Comparison of ENCODE assay signal across 8 mouse cellular contexts in the genomic region with DNA sequence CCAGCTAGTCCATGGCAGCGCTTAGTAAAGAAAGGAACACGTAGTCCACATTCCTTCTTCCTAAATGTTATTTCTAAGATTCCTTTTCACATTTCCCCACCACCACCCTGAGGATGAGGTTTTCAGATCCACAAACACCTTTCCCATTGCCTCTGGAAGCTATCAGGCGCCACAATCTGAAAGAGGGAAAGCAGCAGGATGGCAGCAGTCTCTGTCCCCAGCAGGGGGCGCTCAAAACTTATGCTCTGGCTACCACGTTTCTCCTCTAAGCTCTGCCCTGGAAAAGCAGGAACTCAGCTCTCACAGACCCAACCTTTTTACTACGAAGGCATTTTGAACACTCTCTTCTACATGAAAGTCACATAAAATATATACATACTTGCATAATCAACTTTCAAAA. TPM values are rescaled to one million over a fixed set of nuclear protein-coding genes. Genes with fewer than 3 reads are reported as not detected.
DNase-seq lines count a peak whose midpoint lies in the region; ATAC-seq and TF ChIP-seq lines count a peak whose summit lies in the region.

No protein-coding gene starts in this region.

- peak overlapping the region; percentile 25; the same call in 1 of the 2 replicates for H3K9ac ChIP-seq in heart, embryonic 15.5 days
- H3K9ac ChIP-seq in liver, embryonic 14.5 days (replicated peaks) = no peak overlapping the region
- no peak overlapping the region for H3K9ac ChIP-seq in stomach, embryonic 15.5 days

- TF ChIP-seq EP300 in liver, embryonic 14.5 days (IDR thresholded peaks at IDR 0.05; ENCODE audit: low read depth) = no peak

- no peaks in the 10 kb centered on the region for H3K36me3 ChIP-seq in heart, embryonic 15.5 days
- no peaks in the 10 kb centered on the region for H3K36me3 ChIP-seq in liver, embryonic 14.5 days (replicated peaks; ENCODE audit: control insufficient read depth, insufficient read depth, low read depth)
- H3K36me3 ChIP-seq in stomach, embryonic 15.5 days = no peaks in the 10 kb centered on the region

- peak; percentile 72 for TF ChIP-seq CTCF in embryonic fibroblast, embryonic 13.5 days (IDR thresholded peaks at IDR 0.05; ENCODE audit: borderline replicate concordance, insufficient read depth, low read length)
- TF ChIP-seq CTCF in liver, embryonic 14.5 days (IDR thresholded peaks at IDR 0.05; ENCODE audit: low read depth) = peak; percentile 88

- TF ChIP-seq POLR2A in embryonic fibroblast, embryonic 13.5 days (IDR thresholded peaks at IDR 0.05; ENCODE audit: low read depth, low read length) = no peak

- H3K4me2 ChIP-seq in heart, embryonic 15.5 days = peak overlapping the region; percentile 71
- H3K4me2 ChIP-seq in liver, embryonic 14.5 days (ENCODE audit: low read depth) = peak overlapping the region; percentile 38
- H3K4me2 ChIP-seq in stomach, embryonic 15.5 days = peak overlapping the region; percentile 48

- H3K4me1 ChIP-seq in embryonic fibroblast, embryonic 13.5 days (ENCODE audit: control insufficient read depth, insufficient read depth, low read length) = no peaks in the 10 kb centered on the region; the same call in 1 of the 2 replicates
- H3K4me1 ChIP-seq in heart, embryonic 15.5 days (replicated peaks) = peaks cover 22% of the 10 kb centered on the region
- H3K4me1 ChIP-seq in liver, embryonic 14.5 days (replicated peaks; ENCODE audit: control insufficient read depth in 2 of 2, insufficient read depth in 2 of 2, low read length in 1 of 2) = no peaks in the 10 kb centered on the region; a peak in 1 of 4 replicates
- H3K4me1 ChIP-seq in stomach, embryonic 15.5 days = no peaks in the 10 kb centered on the region; the same call in 1 of the 2 replicates

- H3K27ac ChIP-seq in embryonic fibroblast, embryonic 13.5 days (ENCODE audit: insufficient read depth, low read length) = no peak overlapping the region
- H3K27ac ChIP-seq in heart, embryonic 15.5 days = no peak overlapping the region
- no peak overlapping the region for H3K27ac ChIP-seq in liver, embryonic 14.5 days
- peak overlapping the region; percentile 40; the same call in 1 of the 2 replicates for H3K27ac ChIP-seq in stomach, embryonic 15.5 days

- no peak overlapping the region for H3K4me3 ChIP-seq in embryonic fibroblast, embryonic 13.5 days (ENCODE audit: insufficient read depth, low read length)
- H3K4me3 ChIP-seq in heart, embryonic 15.5 days = peak overlapping the region; percentile 41
- H3K4me3 ChIP-seq in liver, embryonic 14.5 days (ENCODE audit: insufficient read depth in 1 of 2, low read depth in 2 of 2, low read length in 2 of 2) = no peak overlapping the region
- no peak overlapping the region; the same call in 1 of the 2 replicates for H3K4me3 ChIP-seq in stomach, embryonic 15.5 days (replicated peaks)

- WGBS in heart, embryonic 15.5 days = 10% methylated on average over 6 of the region's 6 CpGs
- WGBS in liver, embryonic 14.5 days (ENCODE audit: insufficient replicate concordance) = 13% methylated on average over 6 of the region's 6 CpGs
- WGBS in stomach, embryonic 15.5 days = 16% methylated on average over 6 of the region's 6 CpGs

- peak; percentile 40; the same call in 1 of the 2 replicates for ATAC-seq in heart, embryonic 15.5 days (replicated peaks; ENCODE audit: insufficient number of reproducible peaks, insufficient read depth, low FRiP score, low read depth)
- no peak for ATAC-seq in liver, embryonic 14.5 days (ENCODE audit: insufficient read depth)
- ATAC-seq in stomach, embryonic 15.5 days (ENCODE audit: insufficient read depth, low FRiP score, low read depth) = peak; percentile 55; the same call in 1 of the 2 replicates

- DNase-seq in 416B (ENCODE audit: low read depth) = peak; percentile 74
- DNase-seq in adrenal gland, postnatal 4 days (ENCODE audit: low spot score in 2 of 2) = peak; percentile 58 to 60
- DNase-seq in kidney, postnatal 14 days = peak; percentile 88
- DNase-seq in liver, embryonic 14.5 days (ENCODE audit: low read depth in 3 of 3, low spot score in 3 of 3) = peak; percentile 35 to 43 (median 40)
- DNase-seq in neural tube, embryonic 10.5 days (ENCODE audit: extremely low spot score, low spot score) = peak; percentile 82

- H3K9me3 ChIP-seq in heart, embryonic 15.5 days (replicated peaks) = no peaks in the 10 kb centered on the region
- H3K9me3 ChIP-seq in liver, embryonic 14.5 days (ENCODE audit: control insufficient read depth, low read length) = no peaks in the 10 kb centered on the region
- no peaks in the 10 kb centered on the region for H3K9me3 ChIP-seq in stomach, embryonic 15.5 days

- H3K27me3 ChIP-seq in heart, embryonic 15.5 days = no peaks in the 10 kb centered on the region
- no peaks in the 10 kb centered on the region for H3K27me3 ChIP-seq in liver, embryonic 14.5 days (ENCODE audit: control insufficient read depth, insufficient read depth, low read length)
- no peaks in the 10 kb centered on the region for H3K27me3 ChIP-seq in stomach, embryonic 15.5 days (replicated peaks)

RNA-seq across cellular contexts. Expression of a gene that starts 32.2 kb away (rescaled TPM):
- total RNA-seq in adrenal gland, postnatal 4 days (2021) = 10 to 100 TPM; 22.5 to 24.5 TPM
- polyA plus RNA-seq in embryonic fibroblast, embryonic 13.5 days (2011; ENCODE audit: insufficient read length, low read depth, missing spikeins) = 57.7 and 59.3 TPM in 2 replicates
- polyA plus RNA-seq in heart, embryonic 15.5 days (2015; fragmentation: Nextera tagmentation; extraction: Ambion mirVana) = 18.5 and 22.1 TPM in 2 replicates
- polyA plus RNA-seq in liver, embryonic 14.5 days (2012; rRNA removed) = 1.5 TPM in 2 replicates
- polyA plus RNA-seq in liver, embryonic 14.5 days (2014; fragmentation: Nextera tagmentation; extraction: Ambion mirVana) = 2.7 and 3.7 TPM in 2 replicates
- polyA plus RNA-seq in stomach, embryonic 15.5 days (2015; fragmentation: Nextera tagmentation; extraction: Ambion mirVana) = 23.2 and 23.6 TPM in 2 replicates
